Mouse (Mus musculus) brain, embryonic 14.5 days (tissue): ENCODE measurements at regions not wholly inside any gene's neighbourhood (a gene's known extent, or its start where the extent isn't known, plus 50 kb on each side); places are given as distances from the start of the nearest gene placed in this dataset.

Experiments
- DNase-seq: peaks from one replicate; pipeline ENCODE4 v3.0.0-alpha.2; 2011; ENCODE audit warnings: low read depth
- CTCF ChIP-seq: fragments of 200-500 bp; IDR thresholded peaks from 2 replicates; pipeline ENCODE4 v1.5.1; 2012; ENCODE audit warnings: inconsistent platforms, mild to moderate bottlenecking, moderate library complexity, borderline replicate concordance; ENCODE audit not compliant: insufficient read depth, insufficient read length; ENCODE audit errors: extremely low read depth
- POLR2A ChIP-seq: fragments of 200-500 bp; IDR thresholded peaks from 2 replicates; pipeline ENCODE4 v1.6.1; 2012; ENCODE audit warnings: mild to moderate bottlenecking, inconsistent platforms, borderline replicate concordance; ENCODE audit not compliant: poor library complexity, insufficient read depth, insufficient read length, severe bottlenecking; ENCODE audit errors: extremely low read depth

DNA sequence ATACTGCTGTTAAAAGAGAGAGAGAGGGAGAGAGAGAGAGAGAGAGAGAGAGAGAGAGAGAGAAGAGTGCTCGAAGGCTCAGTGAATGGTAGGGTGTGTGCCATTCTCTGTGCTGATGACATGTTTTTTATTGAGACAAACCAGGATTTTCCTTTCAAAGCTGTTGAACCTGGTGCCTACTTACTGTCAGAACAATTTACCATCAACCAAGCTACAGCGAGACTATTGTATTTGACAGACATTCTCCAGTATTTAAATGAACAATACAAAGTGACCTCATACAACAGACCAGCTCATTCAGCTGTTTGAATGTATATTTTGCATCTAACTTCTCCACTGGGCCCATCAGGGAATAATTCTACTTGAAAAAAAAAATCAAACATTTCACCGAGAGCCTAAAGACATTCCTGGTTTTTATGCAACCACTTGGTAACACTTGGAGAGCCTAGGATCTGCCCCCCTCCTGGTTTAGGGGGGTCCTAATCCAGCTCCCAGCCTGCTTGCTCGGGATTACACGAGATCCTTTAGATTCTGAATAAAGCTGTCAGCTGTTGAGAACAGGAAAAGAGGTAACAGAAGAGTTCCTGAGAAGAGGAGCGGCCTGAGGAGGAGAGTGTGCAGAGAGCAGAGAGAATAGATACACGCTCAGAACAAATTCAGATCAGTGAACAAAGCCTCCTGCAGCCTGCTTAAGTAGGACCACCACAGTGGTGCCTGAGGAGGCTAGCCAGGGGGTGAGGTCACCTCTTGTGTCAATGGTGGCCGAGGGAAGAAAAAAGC is 117.3 kb downstream of the Anapc10 start:
- TF ChIP-seq CTCF, result no peak
- DNase-seq, result peak; percentile 73

DNA sequence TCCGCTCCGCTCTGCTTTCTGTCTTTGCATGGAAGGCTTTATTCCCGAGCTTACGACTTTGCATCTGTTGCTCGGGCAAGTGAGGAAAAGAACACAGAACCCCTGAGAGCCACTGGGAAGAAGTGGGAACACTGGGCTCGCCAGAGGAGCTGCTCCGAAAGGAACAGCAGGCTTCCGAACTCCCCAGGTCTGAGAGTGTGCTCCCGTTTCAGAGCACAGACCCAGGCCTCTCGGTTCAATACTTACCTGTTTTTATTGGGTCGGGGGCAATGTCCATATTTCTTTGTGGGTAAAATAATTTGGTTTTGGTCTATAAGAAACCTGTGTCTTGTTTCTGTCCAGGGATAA is 117.9 kb downstream of the Anapc10 start:
- no peak for TF ChIP-seq POLR2A
- TF ChIP-seq CTCF, result no peak
- no peak for DNase-seq

DNA sequence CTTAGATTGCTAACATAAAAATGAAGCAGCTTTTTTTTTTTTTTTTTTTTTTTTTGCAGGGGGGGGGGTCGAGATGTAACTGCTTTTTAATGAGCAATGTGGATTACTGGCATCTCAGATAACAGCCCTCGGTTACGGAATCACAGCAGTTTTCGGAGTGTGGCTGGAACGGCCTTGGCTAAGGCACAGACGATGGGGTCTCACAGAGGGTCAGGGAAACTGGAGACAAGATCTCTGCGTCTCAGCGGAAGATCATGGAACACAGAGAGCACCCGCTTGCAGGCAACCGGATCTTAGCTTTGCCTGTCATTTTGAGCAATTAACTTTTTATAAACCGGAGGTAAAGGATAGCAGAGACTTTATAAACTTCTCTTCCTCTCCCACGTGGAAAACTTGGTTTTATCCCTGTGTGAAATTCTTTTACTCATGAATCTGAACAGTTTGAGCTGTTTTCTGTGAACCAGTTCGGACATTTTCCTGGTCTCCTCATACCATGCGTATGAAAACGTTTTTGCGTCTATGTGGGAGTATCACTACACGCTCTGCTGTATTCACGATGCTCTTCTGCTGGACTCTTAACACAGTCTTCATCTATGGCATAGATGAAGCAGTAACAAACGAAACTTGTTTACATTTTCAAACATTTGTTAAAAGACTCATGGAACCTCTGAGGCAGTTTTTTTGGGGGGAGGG is 118.5 kb downstream of the Anapc10 start:
- TF ChIP-seq POLR2A (no peak), CTCF (no peak)
- peak; percentile 14 for DNase-seq

DNA sequence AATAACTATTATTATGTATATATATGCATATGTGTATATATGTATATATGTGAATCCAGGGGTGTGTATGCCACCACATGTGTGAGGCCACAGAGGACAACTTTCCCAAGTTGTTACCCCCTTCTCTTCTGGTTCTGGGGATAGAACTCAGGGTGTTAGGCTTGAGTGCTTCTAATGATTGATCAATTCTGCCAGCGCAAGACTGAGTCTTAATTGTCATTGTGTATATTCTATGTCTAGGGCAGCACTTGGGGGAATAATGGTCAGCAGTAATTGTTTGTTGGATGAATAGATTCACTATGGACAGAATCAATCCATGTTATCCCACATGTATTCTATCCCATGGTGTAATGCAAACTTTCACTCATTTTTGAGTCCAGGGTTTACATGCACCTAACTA is 127.3 kb downstream of the Anapc10 start:
- DNase-seq, result no peak
- TF ChIP-seq CTCF (no peak), POLR2A (no peak)

GRCm38 (mm10) chr8:79849982-79850514 is 138.4 kb downstream of the Anapc10 start:
- TF ChIP-seq CTCF (no peak), POLR2A (no peak)
- DNase-seq, result peak; percentile 76

DNA sequence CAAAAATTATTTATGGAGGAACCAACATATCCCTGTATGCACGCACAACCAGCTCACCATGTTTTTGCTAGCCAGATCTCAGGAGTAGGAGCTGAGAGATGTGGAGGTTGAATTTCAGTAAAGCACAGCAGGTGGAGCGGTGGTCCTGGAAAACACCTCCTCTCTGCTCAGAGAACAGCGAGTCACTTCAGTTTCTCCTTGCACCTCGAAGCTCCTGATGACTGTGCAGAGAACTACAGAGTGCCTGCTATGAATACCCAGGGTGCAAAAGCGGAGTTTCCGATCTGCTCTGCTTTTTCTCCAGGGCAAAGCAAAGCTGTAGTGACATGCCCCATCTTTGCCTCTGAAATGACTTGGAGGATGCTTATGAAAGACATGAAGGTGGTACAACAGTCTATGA is 138.9 kb downstream of the Anapc10 start:
- DNase-seq, result peak; percentile 25
- TF ChIP-seq CTCF (no peak), POLR2A (no peak)

DNA sequence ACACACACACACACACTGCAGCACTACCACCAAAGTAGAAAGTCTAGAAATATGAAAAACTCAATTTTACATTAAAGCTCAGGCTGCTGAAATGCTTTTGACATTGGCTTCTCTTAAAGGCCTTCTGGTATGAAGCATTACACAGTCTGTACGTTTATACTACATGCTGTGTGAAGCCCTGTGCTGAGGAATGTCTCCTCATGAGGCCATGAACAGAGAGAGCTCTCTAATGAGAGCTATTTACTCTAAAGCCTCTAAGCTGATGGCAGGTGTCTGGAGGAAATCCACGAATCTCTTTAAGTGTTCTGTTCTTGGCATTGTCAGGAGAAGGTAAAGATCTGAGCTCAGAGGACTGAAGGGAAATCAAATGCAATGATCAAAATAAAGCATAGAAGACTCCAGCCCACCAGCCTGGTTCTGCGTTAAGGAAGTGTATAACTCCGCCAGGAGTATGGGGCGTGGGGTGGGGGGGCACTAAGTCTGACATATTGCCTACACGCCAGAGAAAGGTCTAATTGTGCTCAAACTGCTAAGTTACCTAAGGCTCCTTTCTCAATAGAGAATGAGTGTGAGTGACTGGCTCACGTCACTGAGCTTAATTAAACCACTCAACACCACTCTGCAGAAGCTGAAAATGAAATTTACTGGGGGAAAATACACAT is 160.9 kb downstream of the Anapc10 start:
- DNase-seq, result peak; percentile 77
- TF ChIP-seq POLR2A (no peak), CTCF (no peak)

- TF ChIP-seq CTCF, result no peak
- TF ChIP-seq POLR2A, result no peak
- DNase-seq, result peak; percentile 9
Observed at GRCm38 (mm10) chr8:79907971-79908370, 149.8 kb downstream of the Hhip start.
